Mouse (Mus musculus) liver, embryonic 16.5 days (tissue): Measurements from ENCODE around the gene Vcl. TPM values are rescaled to one million over a fixed set of nuclear protein-coding genes. Genes with fewer than 3 reads are reported as not detected.

Experiments used
- ATAC-seq: fragments of 200-750 bp; cut with Nextera tagmentation; 2 replicates; pipeline ENCODE4 v1.8.0; 2017; ENCODE audit warnings: low read depth, mild to moderate bottlenecking, moderate number of reproducible peaks, moderate library complexity
- H3K27ac ChIP-seq: fragments of 300-500 bp; sonication (generic); 2 replicates; pipeline ENCODE4 v1.5.1; 2014; ENCODE audit warnings: mild to moderate bottlenecking, low read length
- H3K27me3 ChIP-seq: fragments of 300-500 bp; sonication (generic); 2 replicates; pipeline ENCODE4 v1.6.1; 2014; ENCODE audit warnings: low read depth, low read length, mixed read lengths; ENCODE audit not compliant: control insufficient read depth, insufficient read depth
- H3K36me3 ChIP-seq: fragments of 300-500 bp; sonication (generic); 2 replicates; pipeline ENCODE4 v1.6.1; 2014; ENCODE audit warnings: mild to moderate bottlenecking; ENCODE audit not compliant: control insufficient read depth, insufficient read depth
- H3K4me1 ChIP-seq: fragments of 300-500 bp; sonication (generic); 2 replicates; pipeline ENCODE4 v1.6.1; 2014; ENCODE audit warnings: low read depth, low read length, mixed read lengths; ENCODE audit not compliant: control insufficient read depth
- H3K4me2 ChIP-seq: fragments of 300-500 bp; sonication (generic); 2 replicates; pipeline ENCODE4 v1.6.1; 2014; ENCODE audit warnings: low read depth, low read length, mixed read lengths
- H3K4me3 ChIP-seq: fragments of 300-500 bp; sonication (generic); 2 replicates; pipeline ENCODE4 v1.5.1; 2014; ENCODE audit warnings: low read depth, mild to moderate bottlenecking, low read length
- H3K9ac ChIP-seq: fragments of 300-500 bp; sonication (generic); 2 replicates; pipeline ENCODE4 v1.6.1; 2014; ENCODE audit warnings: low read depth, low read length
- H3K9me3 ChIP-seq: fragments of 300-500 bp; sonication (generic); replicated peaks from 2 replicates; pipeline ENCODE4 v1.6.1; 2016; ENCODE audit warnings: low read length; ENCODE audit not compliant: control insufficient read depth
- WGBS: fragments of 180-500 bp; shearing (Covaris S2); extraction: QIAGEN DNeasy Blood & Tissue Kit; methylation state at CpG from one replicate; pipeline ENCODE4 v1.1.7; 2014; ENCODE audit not compliant: insufficient replicate concordance; 5-methylcytosine and 5-hydroxymethylcytosine counted together
- polyA plus RNA-seq: library from polyadenylated mRNA; unstranded; fragments of >200 nt; fragmentation: Nextera tagmentation; extraction: Ambion mirVana; gene quantifications from 2 replicates; pipeline ENCODE4 v1.2.1, GENCODE M21; 2015

Gene Vcl
- polyA plus RNA-seq, 1 experiment from 2014 or later, result 19.9 TPM

GRCm38 (mm10) chr14:20985482-20985881 lies 56.3 kb downstream of the Vcl start:
- no peaks in the 10 kb centered on the region for H3K9me3 ChIP-seq
- peaks cover 6% of the 10 kb centered on the region for H3K36me3 ChIP-seq
- no peak overlapping the region for H3K4me3 ChIP-seq
- H3K4me1 ChIP-seq, result no peaks in the 10 kb centered on the region
- ATAC-seq, result no peak
- H3K9ac ChIP-seq, result no peak overlapping the region
- no peak overlapping the region for H3K27ac ChIP-seq
- no peaks in the 10 kb centered on the region for H3K27me3 ChIP-seq
- H3K4me2 ChIP-seq, result no peak overlapping the region
- 49% methylated on average over 3 of the region's 3 CpGs for WGBS

GRCm38 (mm10) chr14:20991492-20991891 lies 62.3 kb downstream of the Vcl start:
- WGBS, result 84% methylated on average over 1 of the region's 1 CpGs
- H3K9ac ChIP-seq, result no peak overlapping the region
- H3K4me1 ChIP-seq, result peaks cover 4% of the 10 kb centered on the region
- peaks cover 7% of the 10 kb centered on the region for H3K36me3 ChIP-seq
- H3K27me3 ChIP-seq, result no peaks in the 10 kb centered on the region
- H3K27ac ChIP-seq, result no peak overlapping the region
- ATAC-seq, result no peak
- no peak overlapping the region for H3K4me3 ChIP-seq
- H3K4me2 ChIP-seq, result no peak overlapping the region
- H3K9me3 ChIP-seq, result no peaks in the 10 kb centered on the region

- Histone ChIP-seq H3K36me3 (peaks cover 4% of the 10 kb centered on the region; the same call in 1 of the 2 replicates), H3K27ac (no peak overlapping the region), H3K27me3 (no peaks in the 10 kb centered on the region), H3K9me3 (no peaks in the 10 kb centered on the region), H3K4me2 (no peak overlapping the region), H3K9ac (no peak overlapping the region), H3K4me1 (peaks cover 4% of the 10 kb centered on the region), H3K4me3 (no peak overlapping the region)
- no peak for ATAC-seq
- WGBS, result 49% methylated on average over 3 of the region's 3 CpGs
Measured at GRCm38 (mm10) chr14:20993067-20993691, 64.0 kb downstream of the Vcl start.

- H3K4me2 ChIP-seq, result no peak overlapping the region
- peaks cover 4% of the 10 kb centered on the region; the same call in 1 of the 2 replicates for H3K36me3 ChIP-seq
- H3K9me3 ChIP-seq, result no peaks in the 10 kb centered on the region
- H3K27ac ChIP-seq, result 0 out of 2 replicates have a peak overlapping the region, but pooled peaks have one; percentile 22
- peaks cover 4% of the 10 kb centered on the region for H3K4me1 ChIP-seq
- no peak overlapping the region for H3K9ac ChIP-seq
- no peak for ATAC-seq
- H3K27me3 ChIP-seq, result no peaks in the 10 kb centered on the region
- no peak overlapping the region for H3K4me3 ChIP-seq
- 72% methylated on average over 3 of the region's 3 CpGs for WGBS
Measured at GRCm38 (mm10) chr14:20994475-20994874, 65.3 kb downstream of the Vcl start.

GRCm38 (mm10) chr14:20995497-20995896 lies 66.3 kb downstream of the Vcl start:
- H3K36me3 ChIP-seq, result peaks cover 4% of the 10 kb centered on the region; the same call in 1 of the 2 replicates
- no peak overlapping the region for H3K9ac ChIP-seq
- 33% methylated on average over 2 of the region's 2 CpGs for WGBS
- H3K9me3 ChIP-seq, result no peaks in the 10 kb centered on the region
- ATAC-seq, result no peak
- H3K27ac ChIP-seq, result no peak overlapping the region
- H3K27me3 ChIP-seq, result no peaks in the 10 kb centered on the region
- no peak overlapping the region for H3K4me3 ChIP-seq
- H3K4me2 ChIP-seq, result no peak overlapping the region
- H3K4me1 ChIP-seq, result peaks cover 4% of the 10 kb centered on the region

- Histone ChIP-seq H3K36me3 (peaks cover 7% of the 10 kb centered on the region; the same call in 1 of the 2 replicates), H3K27ac (no peak overlapping the region), H3K4me3 (no peak overlapping the region), H3K4me1 (peaks cover 4% of the 10 kb centered on the region), H3K9ac (no peak overlapping the region), H3K4me2 (no peak overlapping the region), H3K27me3 (no peaks in the 10 kb centered on the region), H3K9me3 (no peaks in the 10 kb centered on the region)
- no peak for ATAC-seq
- 28% methylated on average over 5 of the region's 5 CpGs for WGBS
Measured at GRCm38 (mm10) chr14:20996361-20996760, 67.2 kb downstream of the Vcl start.

GRCm38 (mm10) chr14:20997548-20997947 lies 68.3 kb downstream of the Vcl start:
- Histone ChIP-seq H3K36me3 (0 out of 2 replicates have a peak, but pooled peaks cover 3% of the 10 kb centered on the region), H3K4me3 (no peak overlapping the region), H3K27ac (no peak overlapping the region), H3K4me2 (no peak overlapping the region), H3K9me3 (no peaks in the 10 kb centered on the region), H3K4me1 (peaks cover 4% of the 10 kb centered on the region), H3K27me3 (no peaks in the 10 kb centered on the region), H3K9ac (no peak overlapping the region)
- WGBS, result 74% methylated on average over 3 of the region's 3 CpGs
- no peak for ATAC-seq

- Histone ChIP-seq H3K4me2 (no peak overlapping the region), H3K9me3 (no peaks in the 10 kb centered on the region), H3K9ac (no peak overlapping the region), H3K4me3 (no peak overlapping the region), H3K36me3 (0 out of 2 replicates have a peak, but pooled peaks cover 3% of the 10 kb centered on the region), H3K4me1 (peaks cover 4% of the 10 kb centered on the region), H3K27me3 (no peaks in the 10 kb centered on the region), H3K27ac (no peak overlapping the region)
- 73% methylated on average over 4 of the region's 4 CpGs for WGBS
- no peak for ATAC-seq
Measured at GRCm38 (mm10) chr14:20999617-21000016, 70.4 kb downstream of the Vcl start.

- no peaks in the 10 kb centered on the region for H3K4me1 ChIP-seq
- no peak overlapping the region for H3K27ac ChIP-seq
- H3K36me3 ChIP-seq, result peaks cover 15% of the 10 kb centered on the region
- H3K9ac ChIP-seq, result no peak overlapping the region
- no peaks in the 10 kb centered on the region for H3K27me3 ChIP-seq
- ATAC-seq, result no peak
- 56% methylated on average over 5 of the region's 5 CpGs for WGBS
- H3K9me3 ChIP-seq, result no peaks in the 10 kb centered on the region
- no peak overlapping the region for H3K4me2 ChIP-seq
- H3K4me3 ChIP-seq, result no peak overlapping the region
Measured at GRCm38 (mm10) chr14:21013800-21014334, 84.7 kb downstream of the Vcl start.
